Mouse (Mus musculus) cerebellum, adult 2 months (tissue): ENCODE measurements around the gene Mettl14.

Experiments used
- CTCF ChIP-seq: fragments of 200-500 bp; IDR thresholded peaks from 2 replicates; pipeline ENCODE4 v1.5.1; 2011; ENCODE audit warnings: low read depth, mild to moderate bottlenecking, control low read depth, low read length, moderate library complexity, borderline replicate concordance; ENCODE audit not compliant: insufficient read depth
- POLR2A ChIP-seq: fragments of 200-500 bp; IDR thresholded peaks from 2 replicates; pipeline ENCODE4 v1.6.1; 2011; ENCODE audit warnings: low read length, control low read depth, borderline replicate concordance; ENCODE audit not compliant: insufficient read depth

DNA sequence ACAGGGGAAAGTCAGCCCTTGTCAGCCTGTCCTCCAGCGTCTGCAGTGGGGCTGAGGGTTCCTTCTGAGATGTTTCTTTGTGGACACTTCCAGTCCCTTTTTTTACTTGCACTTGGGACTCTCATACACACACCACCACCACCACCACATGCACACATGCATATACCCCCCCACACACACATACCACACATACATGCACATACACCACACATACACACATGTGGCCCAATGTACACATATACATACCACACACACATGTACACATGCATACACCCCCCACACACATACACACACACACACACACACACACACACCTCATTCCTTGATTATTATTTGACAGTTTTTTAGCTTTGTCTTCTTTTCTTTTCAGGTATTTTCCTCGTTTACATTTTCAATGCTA, 44.9 kb downstream of the Mettl14 start:
- TF ChIP-seq CTCF (no peak), POLR2A (no peak)
